ENCODE assay signal across 15 mouse cellular contexts in the genomic region with DNA sequence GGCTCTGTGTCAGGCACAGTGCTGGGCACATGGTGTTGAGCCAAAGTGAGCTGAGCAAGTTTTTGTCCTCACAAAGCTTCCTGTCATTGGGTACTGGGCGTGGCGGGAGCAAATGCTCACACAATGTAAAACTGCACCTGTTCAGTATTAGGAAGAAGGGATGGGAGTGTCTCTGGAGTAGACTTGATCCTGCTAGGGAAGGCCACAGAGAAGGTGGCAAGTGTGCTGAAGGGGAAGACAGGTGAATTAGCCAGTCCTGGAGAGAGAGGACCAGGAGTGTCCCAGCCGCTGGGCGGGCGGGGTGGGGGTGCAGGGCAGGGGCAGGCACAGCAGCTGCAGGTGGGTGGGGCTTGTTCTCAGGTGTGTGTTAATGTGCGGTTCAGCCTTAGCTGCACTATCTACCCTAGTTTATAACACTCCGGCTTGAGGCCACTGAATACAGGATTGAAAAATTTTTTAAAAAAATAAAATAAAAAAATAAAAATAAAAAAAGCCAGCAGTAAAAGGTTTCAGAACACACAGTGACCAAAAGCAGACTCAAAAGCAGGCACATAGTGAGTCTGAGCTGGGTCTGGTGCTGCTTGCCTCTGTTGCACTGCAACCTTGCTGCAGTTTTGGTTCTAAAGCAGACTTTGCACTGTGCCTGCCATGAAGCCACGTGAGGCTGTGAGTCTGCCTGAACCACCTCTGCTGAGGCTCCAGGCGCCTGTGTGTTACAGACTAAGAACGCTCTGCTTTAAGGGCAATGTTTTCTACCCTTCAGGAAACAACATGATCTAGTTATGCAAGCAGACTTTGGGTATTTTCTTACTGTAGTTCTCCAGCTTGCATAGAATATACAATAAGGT. TPM values are rescaled to one million over a fixed set of nuclear protein-coding genes. Genes with fewer than 3 reads are reported as not detected.
DNase-seq lines count a peak whose midpoint lies in the region; ATAC-seq and TF ChIP-seq lines count a peak whose summit lies in the region.
"Had no signal": no experiment of that assay in that cellular context is flagged by ENCODE, and none has a peak within 500 bp of the region (broad histone marks: within the 10 kb centered on the region; RNA-seq: fewer than 3 reads in every experiment).

No protein-coding gene starts in this region.

- H3K27me3 ChIP-seq in heart, embryonic 16.5 days (ENCODE audit: control insufficient read depth, insufficient read depth, low read length) = no peaks in the 10 kb centered on the region
- no peaks in the 10 kb centered on the region for H3K27me3 ChIP-seq in heart, adult 2 months (ENCODE audit: control insufficient read depth, insufficient read depth, low read length)
- no peaks in the 10 kb centered on the region for H3K27me3 ChIP-seq in midbrain, embryonic 10.5 days (ENCODE audit: low read depth, poor library complexity, severe bottlenecking)
- no peaks in the 10 kb centered on the region for H3K27me3 ChIP-seq in midbrain, embryonic 16.5 days (ENCODE audit: control insufficient read depth, insufficient read depth, low read depth, low read length)
- H3K27me3 ChIP-seq in intestine, embryonic 15.5 days (replicated peaks) = no peaks in the 10 kb centered on the region
- H3K27me3 ChIP-seq in stomach, embryonic 16.5 days (ENCODE audit: control insufficient read depth, insufficient read depth, low read length) = no peaks in the 10 kb centered on the region
- H3K27me3 ChIP-seq: hindbrain, embryonic 15.5 days; midbrain, embryonic 12.5 days; Patski had no signal

- no peaks in the 10 kb centered on the region for H3K36me3 ChIP-seq in heart, embryonic 16.5 days (ENCODE audit: control insufficient read depth, insufficient read depth)
- H3K36me3 ChIP-seq in heart, adult 2 months (ENCODE audit: control insufficient read depth, insufficient read depth, low read length) = no peaks in the 10 kb centered on the region
- H3K36me3 ChIP-seq in midbrain, embryonic 10.5 days = no peaks in the 10 kb centered on the region
- H3K36me3 ChIP-seq in midbrain, embryonic 16.5 days (ENCODE audit: control insufficient read depth, insufficient read depth, low read length) = no peaks in the 10 kb centered on the region
- no peaks in the 10 kb centered on the region for H3K36me3 ChIP-seq in intestine, embryonic 15.5 days
- H3K36me3 ChIP-seq in stomach, embryonic 16.5 days (ENCODE audit: control insufficient read depth, insufficient read depth, low read length) = no peaks in the 10 kb centered on the region
- H3K36me3 ChIP-seq: hindbrain, embryonic 15.5 days; midbrain, embryonic 12.5 days had no signal

- H3K4me3 ChIP-seq in heart, embryonic 16.5 days (ENCODE audit: low read length) = no peak overlapping the region
- H3K4me3 ChIP-seq in heart, adult 2 months = no peak overlapping the region
- no peak overlapping the region for H3K4me3 ChIP-seq in midbrain, embryonic 10.5 days
- no peak overlapping the region for H3K4me3 ChIP-seq in midbrain, embryonic 16.5 days (ENCODE audit: low read depth, low read length)
- H3K4me3 ChIP-seq in intestine, embryonic 15.5 days (replicated peaks) = no peak overlapping the region
- no peak overlapping the region for H3K4me3 ChIP-seq in stomach, embryonic 16.5 days (replicated peaks; ENCODE audit: low read length)
- H3K4me3 ChIP-seq: hindbrain, embryonic 15.5 days; midbrain, embryonic 12.5 days had no signal

- DNase-seq in heart, adult 2 months = no peak
- no peak for DNase-seq in midbrain, embryonic 10.5 days (ENCODE audit: low spot score)
- DNase-seq in thymus, postnatal 14 days = no peak
- no peak for DNase-seq in gastrocnemius, postnatal 36 days
- DNase-seq: adrenal gland, postnatal 14 days; lung, postnatal 10 days; right cerebral cortex, postnatal 4 days had no signal

- intact Hi-C loops in heart, adult 2 months (cut with DNase I) = loop anchor here (5.0 kb wide), 1 partner anchor 166 kb away; no protein-coding TSS in a partner anchor
- intact Hi-C loops in gastrocnemius, postnatal 36 days (cut with DNase I) = loop anchor here (5.0 kb wide), 1 partner anchor 166 kb away; no protein-coding TSS in a partner anchor

- no peak for TF ChIP-seq CTCF in heart, adult 2 months (IDR thresholded peaks at IDR 0.05)

- no peak overlapping the region for H3K9ac ChIP-seq in heart, embryonic 16.5 days (ENCODE audit: low read length)
- no peak overlapping the region for H3K9ac ChIP-seq in heart, adult 2 months (ENCODE audit: low read depth, low read length)
- no peak overlapping the region for H3K9ac ChIP-seq in midbrain, embryonic 16.5 days (ENCODE audit: low read depth, low read length)
- no peak overlapping the region for H3K9ac ChIP-seq in intestine, embryonic 15.5 days
- H3K9ac ChIP-seq in stomach, embryonic 16.5 days (ENCODE audit: low read length) = no peak overlapping the region
- H3K9ac ChIP-seq: hindbrain, embryonic 15.5 days; midbrain, embryonic 12.5 days had no signal

- H3K27ac ChIP-seq in heart, embryonic 16.5 days (ENCODE audit: low read length) = peak overlapping the region; percentile 14; the same call in 1 of the 2 replicates
- H3K27ac ChIP-seq in heart, adult 2 months = no peak overlapping the region
- peak overlapping the region; percentile 55 for H3K27ac ChIP-seq in midbrain, embryonic 10.5 days (replicated peaks)
- H3K27ac ChIP-seq in midbrain, embryonic 16.5 days (ENCODE audit: low read length) = no peak overlapping the region
- peak overlapping the region; percentile 51 for H3K27ac ChIP-seq in intestine, embryonic 15.5 days
- no peak overlapping the region for H3K27ac ChIP-seq in stomach, embryonic 16.5 days (ENCODE audit: low read length)
- H3K27ac ChIP-seq: hindbrain, embryonic 15.5 days had no signal

- H3K4me1 ChIP-seq in heart, embryonic 16.5 days (ENCODE audit: control insufficient read depth, insufficient read depth, low read length) = peaks cover 27% of the 10 kb centered on the region
- peaks cover 1% of the 10 kb centered on the region; the same call in 1 of the 2 replicates for H3K4me1 ChIP-seq in heart, adult 2 months (ENCODE audit: control insufficient read depth, insufficient read depth, low read length)
- peaks cover 5% of the 10 kb centered on the region for H3K4me1 ChIP-seq in midbrain, embryonic 10.5 days
- no peaks in the 10 kb centered on the region for H3K4me1 ChIP-seq in midbrain, embryonic 16.5 days (ENCODE audit: control insufficient read depth, insufficient read depth, low read length)
- peaks cover 4% of the 10 kb centered on the region for H3K4me1 ChIP-seq in intestine, embryonic 15.5 days (replicated peaks)
- no peaks in the 10 kb centered on the region; the same call in 1 of the 2 replicates for H3K4me1 ChIP-seq in stomach, embryonic 16.5 days (ENCODE audit: control insufficient read depth, insufficient read depth, low read length)
- H3K4me1 ChIP-seq: midbrain, embryonic 12.5 days had no signal

- no peak for TF ChIP-seq POLR2A in heart, adult 2 months (IDR thresholded peaks at IDR 0.05; ENCODE audit: insufficient read depth, low read depth, low read length)

- H3K4me2 ChIP-seq in heart, embryonic 16.5 days (ENCODE audit: low read depth, low read length) = no peak overlapping the region
- no peak overlapping the region for H3K4me2 ChIP-seq in midbrain, embryonic 16.5 days (ENCODE audit: low read length)
- H3K4me2 ChIP-seq in intestine, embryonic 15.5 days (replicated peaks) = no peak overlapping the region
- H3K4me2 ChIP-seq in stomach, embryonic 16.5 days (ENCODE audit: low read depth, low read length) = no peak overlapping the region
- H3K4me2 ChIP-seq: hindbrain, embryonic 15.5 days; midbrain, embryonic 12.5 days had no signal

- 69% methylated on average over 10 of the region's 10 CpGs for WGBS in heart, embryonic 16.5 days
- WGBS in heart, adult 2 months = 79% methylated on average over 10 of the region's 10 CpGs
- 69% methylated on average over 10 of the region's 10 CpGs for WGBS in midbrain, embryonic 10.5 days
- WGBS in midbrain, embryonic 16.5 days = 77% methylated on average over 10 of the region's 10 CpGs
- WGBS in intestine, embryonic 15.5 days = 62% methylated on average over 10 of the region's 10 CpGs
- 54% methylated on average over 10 of the region's 10 CpGs for WGBS in stomach, embryonic 16.5 days

- no peaks in the 10 kb centered on the region for H3K9me3 ChIP-seq in heart, embryonic 16.5 days (replicated peaks; ENCODE audit: control insufficient read depth, low read length)
- no peaks in the 10 kb centered on the region for H3K9me3 ChIP-seq in midbrain, embryonic 10.5 days (replicated peaks)
- no peaks in the 10 kb centered on the region for H3K9me3 ChIP-seq in midbrain, embryonic 16.5 days (replicated peaks; ENCODE audit: control insufficient read depth, low read length, poor library complexity, severe bottlenecking)
- no peaks in the 10 kb centered on the region for H3K9me3 ChIP-seq in intestine, embryonic 15.5 days
- no peaks in the 10 kb centered on the region; the same call in 1 of the 2 replicates for H3K9me3 ChIP-seq in stomach, embryonic 16.5 days (replicated peaks; ENCODE audit: control insufficient read depth, low read length)
- H3K9me3 ChIP-seq: hindbrain, embryonic 15.5 days; midbrain, embryonic 12.5 days had no signal

- no peak for TF ChIP-seq EP300 in heart, adult 2 months (IDR thresholded peaks at IDR 0.05; ENCODE audit: insufficient read depth, low read depth, low read length)

- ATAC-seq in heart, embryonic 16.5 days (replicated peaks; ENCODE audit: extremely low read depth, insufficient read depth, low FRiP score) = no peak
- no peak for ATAC-seq in midbrain, embryonic 16.5 days
- peak; percentile 93 for ATAC-seq in intestine, embryonic 15.5 days
- ATAC-seq in stomach, embryonic 16.5 days (ENCODE audit: insufficient read depth, low FRiP score) = peak; percentile 76
- ATAC-seq: Patski had no signal

- H3K79me2 ChIP-seq in heart, adult 2 months (replicated peaks; ENCODE audit: control insufficient read depth, insufficient read depth, low read length) = no peaks in the 10 kb centered on the region

RNA-seq across cellular contexts. Expression of a gene that starts 22.7 kb away (rescaled TPM):
- 635 and 703 TPM in 2 replicates for polyA plus RNA-seq in heart, embryonic 16.5 days (2015; fragmentation: Nextera tagmentation; extraction: Ambion mirVana)
- 100 to 1,000 TPM; 833 to 848 TPM for total RNA-seq in heart, adult 2 months (2021)
- polyA plus RNA-seq in heart, adult 2 months (2012; rRNA removed) = 361 and 854 TPM in 2 replicates
- not detected in 2 replicates for polyA plus RNA-seq in midbrain, embryonic 10.5 days (2016; fragmentation: Nextera tagmentation; extraction: Ambion mirVana)
- polyA plus RNA-seq in midbrain, embryonic 16.5 days (2015; fragmentation: Nextera tagmentation; extraction: Ambion mirVana) = 0.29 and 0.82 TPM in 2 replicates
- polyA plus RNA-seq in intestine, embryonic 15.5 days (2015; fragmentation: Nextera tagmentation; extraction: Ambion mirVana) = 1.5 and 1.7 TPM in 2 replicates
- polyA plus RNA-seq in stomach, embryonic 16.5 days (2015; fragmentation: Nextera tagmentation; extraction: Ambion mirVana) = 3.9 and 45.9 TPM in 2 replicates
- total RNA-seq in gastrocnemius, postnatal 36 days (2021) = 10 to 100 TPM; 32.1 to 71.4 TPM
- total RNA-seq: common myeloid progenitor, adult 5-6 weeks had no signal

RNA-seq across cellular contexts. Expression of a gene that starts 53.6 kb away (rescaled TPM):
- not detected in 2 replicates for polyA plus RNA-seq in heart, embryonic 16.5 days (2015; fragmentation: Nextera tagmentation; extraction: Ambion mirVana)
- total RNA-seq in heart, adult 2 months (2021) = not detected
- polyA plus RNA-seq in heart, adult 2 months (2012; rRNA removed) = not detected in 2 replicates
- 33.8 and 58.4 TPM in 2 replicates for polyA plus RNA-seq in midbrain, embryonic 10.5 days (2016; fragmentation: Nextera tagmentation; extraction: Ambion mirVana)
- 27.2 and 49.6 TPM in 2 replicates for polyA plus RNA-seq in midbrain, embryonic 16.5 days (2015; fragmentation: Nextera tagmentation; extraction: Ambion mirVana)
- 0.06 TPM in 1 of 2 replicates, not detected in the other for polyA plus RNA-seq in intestine, embryonic 15.5 days (2015; fragmentation: Nextera tagmentation; extraction: Ambion mirVana)
- not detected in 2 replicates for polyA plus RNA-seq in stomach, embryonic 16.5 days (2015; fragmentation: Nextera tagmentation; extraction: Ambion mirVana)
- not detected for total RNA-seq in gastrocnemius, postnatal 36 days (2021)
- total RNA-seq: adrenal gland, postnatal 14 days; common myeloid progenitor, adult 5-6 weeks had no signal
- polyA plus RNA-seq: Patski had no signal

Comparison
In these comparisons a context has a peak if more than half of its experiments do, and no peak if none do; other contexts are left out.
1. H3K27ac ChIP-seq: peak in heart, embryonic 16.5 days (single experiment), midbrain, embryonic 10.5 days (single experiment) and intestine, embryonic 15.5 days (single experiment); none in heart, adult 2 months (single experiment), midbrain, embryonic 16.5 days (single experiment) and stomach, embryonic 16.5 days (single experiment).
2. ATAC-seq: peak in intestine, embryonic 15.5 days (single experiment) and stomach, embryonic 16.5 days (single experiment); none in heart, embryonic 16.5 days (single experiment) and midbrain, embryonic 16.5 days (single experiment).
3. RNA of a gene that starts 53.6 kb away (polyA plus RNA-seq): 33.8 to 58.4 TPM in midbrain, embryonic 10.5 days and 27.2 to 49.6 TPM in midbrain, embryonic 16.5 days; 0.06 TPM in intestine, embryonic 15.5 days, not detected in heart, embryonic 16.5 days, not detected in heart, adult 2 months and not detected in stomach, embryonic 16.5 days; every median in the first group is over 10 times any median in the second.